Mouse (Mus musculus): ENCODE results near the gene Ppp6r3.
"Not testable (repeated sequence)": the region's sequence is repeated elsewhere in the genome, so short reads cannot be mapped to it uniquely, and the experiment has no call there.

Gene Ppp6r3

GRCm38 (mm10) chr19:3575276-3575631, 295 bp downstream of the Ppp6r3 start:
- DNase-seq (ENCODE audit: low spot score): peak; percentile 17

DNA sequence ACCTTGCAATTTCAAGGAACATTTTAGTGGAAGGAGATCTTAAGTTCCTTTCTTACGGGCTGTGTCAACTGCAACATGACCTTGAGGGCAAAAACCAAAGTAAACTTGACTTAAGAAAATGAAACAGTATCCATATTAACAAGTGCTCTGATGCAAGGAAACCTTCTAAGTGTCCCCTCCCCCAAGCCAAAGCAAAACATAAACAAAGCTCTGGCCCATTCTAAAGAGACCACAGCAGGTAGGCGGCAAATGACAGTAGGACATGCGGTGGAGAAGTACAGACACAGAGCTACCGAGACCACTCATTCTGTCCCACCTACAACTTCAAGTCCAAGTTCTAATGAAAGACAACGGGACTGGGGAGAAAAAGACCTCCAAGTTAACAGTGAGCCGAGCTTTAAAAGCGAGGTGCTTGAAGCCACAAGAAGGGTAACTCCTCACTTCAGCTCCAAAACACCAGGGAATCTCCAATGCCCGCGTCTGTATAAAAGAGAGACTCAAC, 905 bp downstream of the Ppp6r3 start:
- DNase-seq (ENCODE audit: low spot score): peak; percentile 22

GRCm38 (mm10) chr19:3564309-3564708, 11.2 kb downstream of the Ppp6r3 start:
- no peak for DNase-seq (ENCODE audit: low spot score)

DNA sequence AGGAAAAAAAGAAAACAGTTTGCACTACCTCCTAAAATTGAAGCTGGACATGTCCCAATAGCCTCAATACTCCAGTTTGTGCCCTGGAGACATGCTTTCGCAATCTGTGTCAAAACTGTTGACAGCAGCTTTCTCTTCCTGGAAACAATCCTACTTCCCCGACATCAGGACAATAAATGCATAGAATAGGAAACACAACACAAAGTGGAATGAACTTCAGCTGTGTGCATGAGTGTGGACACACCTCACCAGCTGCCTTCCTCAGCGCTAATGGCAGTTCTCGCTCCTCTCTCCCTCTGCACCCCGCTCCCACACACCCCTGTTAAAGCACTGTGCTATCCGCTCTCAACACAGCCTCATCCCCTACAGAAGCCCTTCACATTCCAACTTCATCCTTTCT, 12.8 kb downstream of the Ppp6r3 start:
- no peak for DNase-seq (ENCODE audit: low spot score)

DNA sequence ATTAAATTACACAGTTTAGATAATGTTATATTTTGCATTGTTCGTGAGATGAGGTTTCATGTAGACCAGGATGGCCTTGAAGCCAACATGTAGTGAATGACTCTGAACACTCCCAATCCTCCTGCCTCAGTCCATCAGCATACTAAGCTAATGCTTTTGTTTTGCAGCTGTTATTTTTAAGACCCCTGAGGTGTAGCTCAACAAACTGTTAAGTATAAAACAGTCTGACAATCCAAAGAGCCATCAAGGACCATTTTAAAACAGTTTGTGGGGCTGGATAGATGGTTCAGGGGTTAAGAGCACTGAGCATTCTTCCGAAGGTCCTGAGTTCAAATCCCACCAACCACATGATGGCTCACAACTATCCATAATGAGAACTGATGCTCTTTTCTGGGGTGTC, 13.3 kb downstream of the Ppp6r3 start:
- no peak for DNase-seq (ENCODE audit: low spot score)

- DNase-seq (ENCODE audit: low spot score): no peak
Measured at GRCm38 (mm10) chr19:3556169-3556827, 19.3 kb downstream of the Ppp6r3 start.

GRCm38 (mm10) chr19:3554785-3555184, 20.8 kb downstream of the Ppp6r3 start:
- DNase-seq (ENCODE audit: low spot score): no peak

GRCm38 (mm10) chr19:3551573-3552159, 23.9 kb downstream of the Ppp6r3 start:
- DNase-seq (ENCODE audit: low spot score): no peak

DNA sequence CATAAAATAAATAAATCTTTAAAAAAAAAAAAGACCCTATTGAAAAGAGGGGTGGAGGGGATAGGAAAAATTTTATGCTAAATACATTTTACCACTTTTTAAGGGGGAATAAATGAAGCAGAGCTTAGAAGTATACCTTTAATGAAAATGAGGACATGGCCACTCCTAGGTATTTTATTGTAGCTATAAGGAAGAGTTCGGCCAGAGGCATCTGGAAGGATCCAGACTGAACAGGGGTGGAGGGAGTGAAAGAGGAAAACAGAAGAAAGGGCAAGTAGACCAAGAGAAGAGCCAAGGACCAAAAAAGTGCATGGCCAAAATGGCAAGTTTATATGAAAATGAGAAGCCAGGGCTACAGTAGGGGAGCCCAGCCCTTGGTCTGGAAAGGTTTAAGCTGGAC, 25.4 kb downstream of the Ppp6r3 start:
- DNase-seq (ENCODE audit: low spot score): no peak

GRCm38 (mm10) chr19:3549263-3549662, 26.3 kb downstream of the Ppp6r3 start:
- no peak for DNase-seq (ENCODE audit: low spot score)

GRCm38 (mm10) chr19:3548311-3548710, 27.2 kb downstream of the Ppp6r3 start:
- DNase-seq (ENCODE audit: low spot score): no peak

- DNase-seq (ENCODE audit: low spot score): no peak
Measured at GRCm38 (mm10) chr19:3544995-3545394, 30.6 kb downstream of the Ppp6r3 start.

- DNase-seq (ENCODE audit: low spot score): no peak
Measured at GRCm38 (mm10) chr19:3542591-3542990, 33.0 kb downstream of the Ppp6r3 start.

GRCm38 (mm10) chr19:3540997-3541396, 34.6 kb downstream of the Ppp6r3 start:
- DNase-seq (ENCODE audit: low spot score): no peak

- DNase-seq (ENCODE audit: low spot score): no peak
Measured at GRCm38 (mm10) chr19:3540254-3540653, 35.3 kb downstream of the Ppp6r3 start.

DNA sequence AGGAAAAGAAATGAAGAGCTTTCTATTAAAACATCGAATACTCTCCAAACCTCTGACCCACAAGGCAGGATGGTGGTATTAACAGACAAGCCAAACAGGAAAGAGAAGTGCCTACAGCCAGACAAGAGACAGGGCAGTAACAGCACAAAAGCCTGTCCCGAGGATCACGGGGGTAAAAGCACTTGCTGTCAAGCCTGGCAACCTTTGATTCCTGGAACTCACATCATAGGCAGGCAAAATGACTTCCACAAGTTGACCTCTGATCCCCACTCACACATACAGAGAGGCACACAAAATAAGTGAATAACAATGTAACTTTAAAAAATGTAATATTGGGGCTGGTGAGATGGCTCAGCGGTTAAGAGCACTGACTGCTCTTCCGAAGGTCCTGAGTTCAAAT, 36.1 kb downstream of the Ppp6r3 start:
- no peak for DNase-seq (ENCODE audit: low spot score)

- DNase-seq (ENCODE audit: low spot score): no peak
Measured at GRCm38 (mm10) chr19:3537658-3538057, 37.9 kb downstream of the Ppp6r3 start.

DNA sequence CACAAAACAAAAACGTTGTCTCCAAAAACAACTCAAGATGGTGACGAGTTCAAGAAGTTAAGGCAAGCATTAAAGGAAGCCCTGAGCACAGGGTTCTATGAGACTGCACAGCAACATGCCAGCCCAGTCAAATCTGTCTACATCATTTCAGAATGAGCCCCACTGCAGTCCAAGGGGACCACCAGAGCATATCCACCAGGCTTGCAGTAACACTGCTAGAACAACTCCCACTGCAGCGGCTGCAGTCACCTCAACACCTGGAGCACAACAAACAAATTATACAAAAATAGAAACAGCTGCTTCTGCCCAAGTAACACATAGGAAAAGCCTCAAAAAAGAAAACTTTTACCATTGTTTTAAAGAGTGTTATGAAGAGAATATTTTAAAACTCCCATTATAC, 40.6 kb downstream of the Ppp6r3 start:
- no peak for DNase-seq (ENCODE audit: low spot score)

GRCm38 (mm10) chr19:3533266-3533966, 42.1 kb downstream of the Ppp6r3 start:
- not testable (repeated sequence) for DNase-seq (ENCODE audit: low spot score)

GRCm38 (mm10) chr19:3532717-3533260, 42.8 kb downstream of the Ppp6r3 start:
- DNase-seq (ENCODE audit: low spot score): no peak

GRCm38 (mm10) chr19:3529781-3530180, 45.8 kb downstream of the Ppp6r3 start:
- no peak for DNase-seq (ENCODE audit: low spot score)

GRCm38 (mm10) chr19:3528646-3529045, 46.9 kb downstream of the Ppp6r3 start:
- DNase-seq (ENCODE audit: low spot score): no peak

DNA sequence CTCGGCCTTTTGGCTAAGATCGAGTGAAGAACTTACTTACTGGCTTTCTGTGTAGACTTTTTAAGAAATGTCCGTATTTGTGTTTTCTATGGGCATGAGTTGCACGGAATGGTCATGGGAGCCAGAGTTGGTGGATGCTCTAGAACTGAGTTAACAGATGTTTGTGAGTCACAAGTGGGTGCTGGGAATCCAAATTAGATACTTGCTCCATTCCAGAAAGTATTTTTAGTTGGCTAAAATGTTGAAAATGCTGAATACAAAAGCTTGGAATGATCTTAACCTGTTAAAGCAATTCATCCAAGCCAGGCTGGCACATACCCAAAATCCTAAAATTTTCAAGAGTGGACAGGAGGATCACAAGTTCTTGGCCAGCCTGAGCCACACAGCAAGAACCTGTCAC, 48.0 kb downstream of the Ppp6r3 start:
- DNase-seq (ENCODE audit: low spot score): no peak
